Mouse (Mus musculus): ENCODE data around the gene Mta1. TPM values are rescaled to one million over a fixed set of nuclear protein-coding genes. Genes with fewer than 3 reads are reported as not detected.

Mta1 gene
- polyA plus RNA-seq, 1 experiment from 2014 or later: 24.1 TPM

DNA sequence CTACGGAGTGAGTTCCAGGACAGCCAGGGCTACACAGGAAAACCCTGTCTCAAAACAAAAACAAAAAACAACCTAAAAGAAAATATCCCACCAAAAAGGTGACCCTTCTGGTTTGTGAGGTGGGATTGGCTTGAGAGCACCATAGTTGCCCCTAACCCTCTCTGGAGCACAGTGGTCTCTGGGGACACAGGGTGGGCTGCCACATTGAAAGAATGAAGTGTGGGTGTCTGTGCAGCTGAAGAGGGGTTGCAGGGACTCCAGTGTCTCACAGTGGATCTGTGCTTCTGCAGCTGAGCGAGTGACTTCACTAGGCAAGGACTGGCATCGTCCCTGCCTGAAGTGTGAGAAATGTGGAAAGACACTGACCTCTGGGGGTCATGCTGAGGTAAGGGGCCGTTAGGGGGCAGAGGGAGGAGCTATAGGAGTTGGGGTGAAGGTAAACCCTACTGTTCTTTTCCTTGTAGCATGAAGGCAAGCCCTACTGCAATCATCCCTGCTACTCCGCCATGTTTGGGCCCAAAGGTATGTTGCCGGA is 55.0 kb downstream of the Mta1 start:
- peak overlapping the region; percentile 53; the same call in 1 of the 2 replicates for H3K4me3 ChIP-seq (ENCODE audit: low read depth, low read length)

DNA sequence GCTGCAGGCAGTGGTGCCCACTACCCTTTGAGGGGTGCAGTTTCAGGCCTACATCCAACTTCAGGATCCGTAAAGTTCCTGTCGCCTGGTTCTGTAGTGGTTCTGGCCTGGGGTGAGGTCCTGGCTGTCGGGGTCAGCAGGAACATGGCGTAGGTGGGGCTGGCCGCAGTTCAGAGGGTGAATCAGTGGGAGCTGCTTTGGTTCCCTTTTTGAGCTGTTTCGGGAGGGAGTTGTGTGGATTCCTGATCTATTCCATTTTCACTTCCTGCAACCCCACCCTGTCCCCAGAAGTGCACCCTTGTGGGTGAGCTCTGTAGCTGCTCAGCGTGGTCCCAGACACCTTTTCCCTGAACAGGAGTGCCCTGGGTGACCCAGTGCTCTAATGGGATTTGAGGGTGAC is 55.9 kb downstream of the Mta1 start:
- no peak for TF ChIP-seq CTCF (IDR thresholded peaks at IDR 0.05; ENCODE audit: low read depth)
- Histone ChIP-seq H3K4me1 (ENCODE audit: insufficient read depth) (peaks cover 9% of the 10 kb centered on the region), H3K27me3 (ENCODE audit: insufficient read depth, low read length) (peaks cover 18% of the 10 kb centered on the region; the same call in 1 of the 2 replicates), H3K36me3 (ENCODE audit: insufficient read depth) (no peaks in the 10 kb centered on the region), H3K27ac (ENCODE audit: low read depth) (no peak overlapping the region), H3K4me2 (no peak overlapping the region), H3K9ac (no peak overlapping the region), H3K4me3 (ENCODE audit: low read depth, low read length) (no peak overlapping the region), H3K9me3 (ENCODE audit: low read depth, low read length) (no peaks in the 10 kb centered on the region)
- 89% methylated on average over 7 of the region's 7 CpGs for WGBS
- ATAC-seq (ENCODE audit: insufficient read depth) (no peak), DNase-seq (no peak)

More for the DNA sequence above, 55.0 kb downstream of the Mta1 start:
- no peaks in the 10 kb centered on the region for H3K9me3 ChIP-seq (ENCODE audit: low read depth, low read length)
- ATAC-seq (ENCODE audit: insufficient read depth) (no peak), DNase-seq (no peak)
- TF ChIP-seq CTCF (IDR thresholded peaks at IDR 0.05; ENCODE audit: low read depth): no peak
- 73% methylated on average over 6 of the region's 6 CpGs for WGBS
- no peak overlapping the region; the same call in 1 of the 2 replicates for H3K4me2 ChIP-seq
- H3K4me1 ChIP-seq (ENCODE audit: insufficient read depth): peaks cover 9% of the 10 kb centered on the region
- H3K36me3 ChIP-seq (ENCODE audit: insufficient read depth): no peaks in the 10 kb centered on the region
- no peak overlapping the region for H3K27ac ChIP-seq (ENCODE audit: low read depth)
- no peak overlapping the region for H3K9ac ChIP-seq
- peaks cover 18% of the 10 kb centered on the region; the same call in 1 of the 2 replicates for H3K27me3 ChIP-seq (ENCODE audit: insufficient read depth, low read length)

DNA sequence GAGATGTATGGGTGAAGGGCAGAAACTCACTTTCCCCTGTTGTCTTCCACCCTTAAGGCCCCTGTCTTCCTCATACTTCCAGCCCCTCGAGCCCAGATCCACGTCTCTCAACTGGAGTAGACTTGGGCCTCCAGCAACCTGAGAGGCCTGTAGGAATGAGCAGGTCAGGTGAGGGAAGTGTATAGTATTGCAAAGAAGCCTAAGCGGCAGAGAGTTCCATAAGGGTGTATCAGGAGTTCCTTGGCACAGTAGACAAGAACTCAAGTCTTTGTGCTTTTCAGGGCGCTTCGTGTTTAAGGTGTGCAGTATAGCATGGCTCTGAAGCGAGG is 56.6 kb downstream of the Mta1 start:
- H3K4me3 ChIP-seq (ENCODE audit: low read depth, low read length): peak overlapping the region; percentile 65
- no peaks in the 10 kb centered on the region for H3K36me3 ChIP-seq (ENCODE audit: insufficient read depth)
- H3K27me3 ChIP-seq (ENCODE audit: insufficient read depth, low read length): peaks cover 18% of the 10 kb centered on the region; the same call in 1 of the 2 replicates
- peaks cover 9% of the 10 kb centered on the region for H3K4me1 ChIP-seq (ENCODE audit: insufficient read depth)
- H3K9me3 ChIP-seq (ENCODE audit: low read depth, low read length): no peaks in the 10 kb centered on the region
- DNase-seq (peak; percentile 23), ATAC-seq (ENCODE audit: insufficient read depth) (no peak)
- H3K9ac ChIP-seq: no peak overlapping the region; the same call in 1 of the 2 replicates
- peak overlapping the region; percentile 89 for H3K4me2 ChIP-seq
- peak overlapping the region; percentile 90 for H3K27ac ChIP-seq (ENCODE audit: low read depth)
- TF ChIP-seq CTCF (IDR thresholded peaks at IDR 0.05; ENCODE audit: low read depth): no peak
- WGBS: 73% methylated on average over 6 of the region's 6 CpGs

DNA sequence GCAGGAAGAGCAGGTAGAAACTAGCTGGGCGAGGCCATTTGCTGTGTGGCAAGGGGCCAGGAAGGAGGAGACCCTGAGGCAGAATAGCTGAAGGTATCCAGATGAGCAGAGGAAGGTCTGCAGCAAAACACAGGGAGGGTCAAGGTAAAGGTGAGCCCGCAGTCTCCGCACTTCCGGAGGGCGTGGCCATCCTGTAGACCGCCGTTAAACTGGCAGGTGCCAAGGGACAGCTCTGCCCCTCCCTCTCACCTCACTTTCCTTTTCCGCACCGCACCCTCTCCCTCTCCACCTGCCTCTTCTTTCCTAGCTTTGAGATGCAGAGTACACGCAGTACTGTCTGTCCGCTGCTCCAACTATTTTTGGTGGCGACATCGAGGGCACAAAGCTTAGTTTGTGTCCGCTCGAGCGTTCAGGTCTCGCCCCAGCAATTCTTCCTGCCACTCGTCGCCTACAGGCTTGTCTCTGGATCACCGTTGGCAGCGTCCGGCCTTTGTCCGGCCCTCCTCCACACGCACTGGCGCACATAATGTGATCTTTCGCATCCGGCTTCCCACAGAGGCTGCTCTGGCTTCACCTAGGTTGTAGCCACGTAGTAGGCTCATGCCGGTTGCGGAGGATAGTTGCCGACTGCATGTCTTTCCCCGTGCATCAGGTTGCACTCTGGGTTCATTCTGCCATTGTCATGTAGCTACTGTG is 57.1 kb downstream of the Mta1 start:
- Histone ChIP-seq H3K27me3 (ENCODE audit: insufficient read depth, low read length) (peaks cover 18% of the 10 kb centered on the region; the same call in 1 of the 2 replicates), H3K9me3 (ENCODE audit: low read depth, low read length) (no peaks in the 10 kb centered on the region), H3K4me2 (peak overlapping the region; percentile 89), H3K4me3 (ENCODE audit: low read depth, low read length) (peak overlapping the region; percentile 65), H3K9ac (peak overlapping the region; percentile 55), H3K27ac (ENCODE audit: low read depth) (peak overlapping the region; percentile 90), H3K36me3 (ENCODE audit: insufficient read depth) (no peaks in the 10 kb centered on the region), H3K4me1 (ENCODE audit: insufficient read depth) (peaks cover 9% of the 10 kb centered on the region)
- TF ChIP-seq CTCF (IDR thresholded peaks at IDR 0.05; ENCODE audit: low read depth): no peak
- peak; percentile 0; the same call in 1 of the 2 replicates for ATAC-seq (ENCODE audit: insufficient read depth)
- peak; percentile 73 for DNase-seq
- WGBS: 4% methylated on average over 32 of the region's 32 CpGs

DNA sequence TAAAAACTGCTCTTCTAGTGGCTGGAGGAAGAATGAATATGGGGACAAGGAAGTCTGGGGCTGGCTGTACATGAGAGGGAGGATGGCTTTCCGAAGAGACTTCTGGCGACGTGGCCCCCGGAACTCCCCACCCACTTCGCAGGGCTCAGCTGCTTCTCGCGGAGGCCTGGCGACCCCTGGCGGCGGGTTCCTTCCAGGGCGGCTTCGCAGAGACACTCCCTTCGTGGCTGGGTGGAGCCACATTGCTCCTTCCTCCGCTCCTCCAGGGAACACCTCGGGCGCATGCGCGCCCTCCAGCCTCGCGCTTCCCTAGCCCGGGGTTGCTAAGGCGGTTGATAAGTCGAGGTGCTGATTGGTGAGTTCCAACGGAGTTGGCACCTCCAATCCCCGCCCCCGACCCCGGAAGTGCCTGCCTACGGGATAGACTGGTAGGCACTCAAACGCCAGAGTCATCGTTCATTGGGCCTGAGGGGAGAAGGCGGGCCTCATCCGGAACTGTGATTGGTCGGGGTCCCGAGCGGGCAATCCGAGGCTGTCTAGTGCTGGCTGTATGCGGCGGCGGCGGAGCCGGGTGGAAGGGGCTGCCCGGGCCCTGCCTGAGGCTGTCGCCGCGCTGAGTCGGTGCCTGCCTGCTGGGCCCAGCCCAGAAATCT is 57.9 kb downstream of the Mta1 start, which contains the start of gene Tedc1:
Gene Tedc1, plus strand, starts transcription at position 535 of the 653 bp plus-strand sequence.
- Histone ChIP-seq H3K4me1 (ENCODE audit: insufficient read depth) (peaks cover 9% of the 10 kb centered on the region), H3K9ac (peak within 1 kb of the TSS; percentile 59), H3K27ac (ENCODE audit: low read depth) (peak within 1 kb of the TSS; percentile 90), H3K4me3 (ENCODE audit: low read depth, low read length) (peak within 1 kb of the TSS; percentile 65), H3K4me2 (peak within 1 kb of the TSS; percentile 93), H3K9me3 (ENCODE audit: low read depth, low read length) (no peaks in the 10 kb centered on the region), H3K36me3 (ENCODE audit: insufficient read depth) (no peaks in the 10 kb centered on the region), H3K27me3 (ENCODE audit: insufficient read depth, low read length) (peaks cover 11% of the 10 kb centered on the region; the same call in 1 of the 2 replicates)
- TF ChIP-seq CTCF (IDR thresholded peaks at IDR 0.05; ENCODE audit: low read depth): peak; percentile 99
- DNase-seq (peak; percentile 100), ATAC-seq (ENCODE audit: insufficient read depth) (peak; percentile 95)
- under 1% methylated on average over 46 of the region's 46 CpGs for WGBS

DNA sequence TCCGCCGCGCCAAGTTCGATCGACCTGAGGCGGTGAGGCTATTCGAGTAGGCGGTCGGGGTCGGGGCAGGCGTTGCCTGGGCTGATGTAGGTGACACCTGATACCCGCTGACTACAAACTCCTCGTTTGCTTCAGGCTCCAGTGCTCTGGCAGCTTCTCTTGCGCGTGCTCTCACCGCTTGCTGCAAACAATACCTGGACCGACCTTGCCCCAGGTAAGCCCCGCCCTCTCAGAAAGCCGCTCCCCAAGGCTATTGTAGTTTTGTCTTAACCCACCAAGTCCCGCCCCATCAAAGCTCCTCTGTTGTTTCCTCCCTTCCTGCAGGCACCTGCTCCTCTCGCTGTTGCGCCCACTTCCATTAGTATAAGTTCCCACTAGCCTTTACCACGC is 58.5 kb downstream of the Mta1 start:
- Histone ChIP-seq H3K9ac (peak overlapping the region; percentile 59), H3K4me1 (ENCODE audit: insufficient read depth) (peaks cover 9% of the 10 kb centered on the region), H3K27ac (ENCODE audit: low read depth) (peak overlapping the region; percentile 67), H3K9me3 (ENCODE audit: low read depth, low read length) (no peaks in the 10 kb centered on the region), H3K4me3 (ENCODE audit: low read depth, low read length) (peak overlapping the region; percentile 65), H3K27me3 (ENCODE audit: insufficient read depth, low read length) (0 out of 2 replicates have a peak, but pooled peaks cover 7% of the 10 kb centered on the region), H3K36me3 (ENCODE audit: insufficient read depth) (0 out of 2 replicates have a peak, but pooled peaks cover 3% of the 10 kb centered on the region), H3K4me2 (peak overlapping the region; percentile 93)
- WGBS: under 1% methylated on average over 23 of the region's 23 CpGs
- no peak for ATAC-seq (ENCODE audit: insufficient read depth)
- TF ChIP-seq CTCF (IDR thresholded peaks at IDR 0.05; ENCODE audit: low read depth): no peak
- no peak for DNase-seq

DNA sequence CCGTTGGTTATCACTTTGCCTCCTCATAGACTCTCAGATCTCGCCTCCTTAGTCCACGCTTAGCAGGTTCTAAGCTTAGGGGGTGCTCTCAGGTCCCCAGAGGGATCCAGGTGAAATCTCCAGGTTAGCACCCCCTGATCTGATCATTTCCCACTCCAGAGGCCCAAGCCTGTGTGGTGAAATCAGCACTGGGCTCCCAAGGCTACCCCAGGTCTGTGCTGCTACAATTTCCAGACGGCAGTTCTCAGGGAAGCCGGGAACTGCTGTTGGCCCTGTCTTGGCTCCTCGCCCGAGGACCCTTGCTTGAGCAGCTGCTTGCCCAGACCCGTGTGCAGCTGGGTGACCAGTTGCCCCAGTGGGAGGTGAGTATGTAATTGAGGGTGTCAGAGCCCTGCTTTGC is 58.9 kb downstream of the Mta1 start:
- H3K4me3 ChIP-seq (ENCODE audit: low read depth, low read length): peak overlapping the region; percentile 65
- peak; percentile 37 for DNase-seq
- no peaks in the 10 kb centered on the region for H3K9me3 ChIP-seq (ENCODE audit: low read depth, low read length)
- H3K27me3 ChIP-seq (ENCODE audit: insufficient read depth, low read length): 0 out of 2 replicates have a peak, but pooled peaks cover 6% of the 10 kb centered on the region
- peak overlapping the region; percentile 67 for H3K27ac ChIP-seq (ENCODE audit: low read depth)
- H3K36me3 ChIP-seq (ENCODE audit: insufficient read depth): 0 out of 2 replicates have a peak, but pooled peaks cover 8% of the 10 kb centered on the region
- H3K9ac ChIP-seq: peak overlapping the region; percentile 59
- peaks cover 9% of the 10 kb centered on the region for H3K4me1 ChIP-seq (ENCODE audit: insufficient read depth)
- peak overlapping the region; percentile 93 for H3K4me2 ChIP-seq
- 19% methylated on average over 8 of the region's 8 CpGs for WGBS
- no peak for ATAC-seq (ENCODE audit: insufficient read depth)
- no peak for TF ChIP-seq CTCF (IDR thresholded peaks at IDR 0.05; ENCODE audit: low read depth)
